Comparison of ENCODE assay signal across 7 mouse cellular contexts in the genomic region with DNA sequence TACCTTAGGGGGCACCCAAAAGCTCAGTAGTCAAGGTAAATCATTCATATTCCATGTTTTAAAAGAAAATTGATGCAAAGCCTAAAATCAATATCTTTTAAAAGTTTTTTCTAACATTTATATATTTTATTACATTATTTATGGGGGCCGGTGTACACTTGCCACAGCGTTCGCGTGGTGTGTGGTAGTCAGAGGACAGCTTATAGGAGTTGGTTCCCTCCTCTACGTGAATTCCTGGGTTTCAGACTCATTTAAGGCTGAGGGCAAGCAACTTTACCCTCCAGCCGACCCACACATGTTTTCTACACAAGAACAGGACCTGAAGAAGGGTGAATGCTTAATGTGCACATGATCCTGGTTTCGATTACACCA. TPM values are rescaled to one million over a fixed set of nuclear protein-coding genes. Genes with fewer than 3 reads are reported as not detected.
A peak's percentile ranks its signal among the peaks of the same experiment; 100 is the strongest.
DNase-seq lines count a peak whose midpoint lies in the region; ATAC-seq and TF ChIP-seq lines count a peak whose summit lies in the region.

No protein-coding gene starts in this region.

- H3K9ac ChIP-seq in neural tube, embryonic 11.5 days (ENCODE audit: low read length) = no peak overlapping the region
- H3K9ac ChIP-seq in forebrain, embryonic 12.5 days = peak overlapping the region; percentile 54; the same call in 1 of the 2 replicates
- H3K9ac ChIP-seq in limb, embryonic 14.5 days (ENCODE audit: low read depth, low read length, severe bottlenecking) = peak overlapping the region; percentile 60
- peak overlapping the region; percentile 53 for H3K9ac ChIP-seq in stomach, embryonic 16.5 days (ENCODE audit: low read length)

- TF ChIP-seq POLR2A in limb, embryonic 14.5 days (IDR thresholded peaks at IDR 0.05; ENCODE audit: borderline replicate concordance, extremely low read depth, insufficient read depth, insufficient read length) = no peak

- no peaks in the 10 kb centered on the region for H3K9me3 ChIP-seq in neural tube, embryonic 11.5 days (ENCODE audit: control insufficient read depth, low read length)
- no peaks in the 10 kb centered on the region for H3K9me3 ChIP-seq in forebrain, embryonic 12.5 days
- H3K9me3 ChIP-seq in limb, embryonic 14.5 days (ENCODE audit: control insufficient read depth, low read length) = no peaks in the 10 kb centered on the region
- H3K9me3 ChIP-seq in stomach, embryonic 16.5 days (replicated peaks; ENCODE audit: control insufficient read depth, low read length) = no peaks in the 10 kb centered on the region

- DNase-seq in neural tube, embryonic 11.5 days (ENCODE audit: low spot score) = no peak
- no peak for DNase-seq in neural tube, embryonic 10.5 days (ENCODE audit: extremely low spot score, low spot score)
- no peak for DNase-seq in limb, embryonic 14.5 days (ENCODE audit: low spot score)
- no peak for DNase-seq in testis, postnatal 10 days (ENCODE audit: low spot score)

- H3K4me3 ChIP-seq in neural tube, embryonic 11.5 days (ENCODE audit: low read depth, low read length) = peak overlapping the region; percentile 39
- peak overlapping the region; percentile 51 for H3K4me3 ChIP-seq in forebrain, embryonic 12.5 days (replicated peaks)
- peak overlapping the region; percentile 59 for H3K4me3 ChIP-seq in limb, embryonic 14.5 days (replicated peaks; ENCODE audit: low read length)
- peak overlapping the region; percentile 48 for H3K4me3 ChIP-seq in stomach, embryonic 16.5 days (replicated peaks; ENCODE audit: low read length)

- no peaks in the 10 kb centered on the region for H3K27me3 ChIP-seq in neural tube, embryonic 11.5 days (ENCODE audit: control insufficient read depth, insufficient read depth, low read length)
- H3K27me3 ChIP-seq in forebrain, embryonic 12.5 days = no peaks in the 10 kb centered on the region
- H3K27me3 ChIP-seq in limb, embryonic 14.5 days (ENCODE audit: control insufficient read depth, insufficient read depth, low read length) = no peaks in the 10 kb centered on the region
- H3K27me3 ChIP-seq in stomach, embryonic 16.5 days (ENCODE audit: control insufficient read depth, insufficient read depth, low read length) = no peaks in the 10 kb centered on the region

- no peaks in the 10 kb centered on the region; the same call in 1 of the 2 replicates for H3K36me3 ChIP-seq in neural tube, embryonic 11.5 days (ENCODE audit: control insufficient read depth, insufficient read depth, low read length)
- H3K36me3 ChIP-seq in forebrain, embryonic 12.5 days (replicated peaks) = no peaks in the 10 kb centered on the region
- no peaks in the 10 kb centered on the region for H3K36me3 ChIP-seq in limb, embryonic 14.5 days (ENCODE audit: control insufficient read depth, insufficient read depth, low read length)
- H3K36me3 ChIP-seq in stomach, embryonic 16.5 days (ENCODE audit: control insufficient read depth, insufficient read depth, low read length) = no peaks in the 10 kb centered on the region

- peak overlapping the region; percentile 37 for H3K4me2 ChIP-seq in neural tube, embryonic 11.5 days (ENCODE audit: low read depth)
- peak overlapping the region; percentile 73 for H3K4me2 ChIP-seq in forebrain, embryonic 12.5 days
- peak overlapping the region; percentile 62 for H3K4me2 ChIP-seq in limb, embryonic 14.5 days (replicated peaks; ENCODE audit: low read depth, low read length, severe bottlenecking)
- H3K4me2 ChIP-seq in stomach, embryonic 16.5 days (ENCODE audit: low read depth, low read length) = peak overlapping the region; percentile 51

- H3K27ac ChIP-seq in neural tube, embryonic 11.5 days (ENCODE audit: low read depth, low read length) = no peak overlapping the region
- H3K27ac ChIP-seq in forebrain, embryonic 12.5 days = peak overlapping the region; percentile 90; the same call in 1 of the 2 replicates
- H3K27ac ChIP-seq in limb, embryonic 14.5 days (replicated peaks; ENCODE audit: low read depth, low read length) = peak overlapping the region; percentile 75
- peak overlapping the region; percentile 64 for H3K27ac ChIP-seq in stomach, embryonic 16.5 days (ENCODE audit: low read length)

- 20% methylated on average over 7 of the region's 7 CpGs for WGBS in neural tube, embryonic 11.5 days
- WGBS in forebrain, embryonic 12.5 days = 26% methylated on average over 7 of the region's 7 CpGs
- 17% methylated on average over 7 of the region's 7 CpGs for WGBS in limb, embryonic 14.5 days
- 21% methylated on average over 7 of the region's 7 CpGs for WGBS in stomach, embryonic 16.5 days

- peaks cover 8% of the 10 kb centered on the region for H3K4me1 ChIP-seq in neural tube, embryonic 11.5 days (ENCODE audit: control insufficient read depth, insufficient read depth, low read length)
- peaks cover 22% of the 10 kb centered on the region for H3K4me1 ChIP-seq in forebrain, embryonic 12.5 days
- peaks cover 14% of the 10 kb centered on the region for H3K4me1 ChIP-seq in limb, embryonic 14.5 days (ENCODE audit: control insufficient read depth, insufficient read depth, low read length)
- H3K4me1 ChIP-seq in stomach, embryonic 16.5 days (ENCODE audit: control insufficient read depth, insufficient read depth, low read length) = peaks cover 8% of the 10 kb centered on the region; the same call in 1 of the 2 replicates

- ATAC-seq in neural tube, embryonic 11.5 days (ENCODE audit: insufficient read depth, low FRiP score, low TSS enrichment) = no peak
- no peak for ATAC-seq in forebrain, embryonic 12.5 days (ENCODE audit: low FRiP score)
- ATAC-seq in limb, embryonic 14.5 days (ENCODE audit: low FRiP score, low read depth) = no peak
- ATAC-seq in stomach, embryonic 16.5 days (ENCODE audit: insufficient read depth, low FRiP score) = no peak
- ATAC-seq in monocyte, adult 5-6 weeks (replicated peaks; ENCODE audit: insufficient number of reproducible peaks, low FRiP score, low TSS enrichment, poor library complexity, severe bottlenecking) = no peak

RNA-seq across cellular contexts. Expression of gene Fdxr, which starts 0.7 kb away (rescaled TPM):
- 14.0 and 15.1 TPM in 2 replicates for polyA plus RNA-seq in neural tube, embryonic 11.5 days (2014; fragmentation: Nextera tagmentation; extraction: Ambion mirVana)
- 16.9 and 17.4 TPM in 2 replicates for polyA plus RNA-seq in forebrain, embryonic 12.5 days (2016; fragmentation: Nextera tagmentation; extraction: Ambion mirVana)
- polyA plus RNA-seq in limb, embryonic 14.5 days (2012; rRNA removed) = 16.8 and 21.8 TPM in 2 replicates
- polyA plus RNA-seq in limb, embryonic 14.5 days (2014; fragmentation: Nextera tagmentation; extraction: Ambion mirVana) = 11.5 and 13.0 TPM in 2 replicates
- polyA plus RNA-seq in stomach, embryonic 16.5 days (2015; fragmentation: Nextera tagmentation; extraction: Ambion mirVana) = 15.4 and 15.9 TPM in 2 replicates
- total RNA-seq in monocyte, adult 5-6 weeks (2017) = 8.4 to 14.8 TPM (median 11.7 TPM) in 3 replicates

RNA-seq across cellular contexts. Expression of gene Grin2c, which starts 10.5 kb away (rescaled TPM):
- polyA plus RNA-seq in neural tube, embryonic 11.5 days (2014; fragmentation: Nextera tagmentation; extraction: Ambion mirVana) = 0.57 and 0.85 TPM in 2 replicates
- polyA plus RNA-seq in forebrain, embryonic 12.5 days (2016; fragmentation: Nextera tagmentation; extraction: Ambion mirVana) = 0.08 TPM in 1 of 2 replicates, not detected in the other
- 0.20 and 0.21 TPM in 2 replicates for polyA plus RNA-seq in limb, embryonic 14.5 days (2012; rRNA removed)
- polyA plus RNA-seq in limb, embryonic 14.5 days (2014; fragmentation: Nextera tagmentation; extraction: Ambion mirVana) = not detected in 2 replicates
- not detected in 2 replicates for polyA plus RNA-seq in stomach, embryonic 16.5 days (2015; fragmentation: Nextera tagmentation; extraction: Ambion mirVana)
- total RNA-seq in monocyte, adult 5-6 weeks (2017) = not detected in 3 replicates

RNA-seq across cellular contexts. Expression of gene Fads6, which starts 19.9 kb away (rescaled TPM):
- polyA plus RNA-seq in neural tube, embryonic 11.5 days (2014; fragmentation: Nextera tagmentation; extraction: Ambion mirVana) = 0.18 and 0.24 TPM in 2 replicates
- polyA plus RNA-seq in forebrain, embryonic 12.5 days (2016; fragmentation: Nextera tagmentation; extraction: Ambion mirVana) = 0.26 and 0.37 TPM in 2 replicates
- polyA plus RNA-seq in limb, embryonic 14.5 days (2012; rRNA removed) = 0.35 and 0.40 TPM in 2 replicates
- 0.12 TPM in 1 of 2 replicates, not detected in the other for polyA plus RNA-seq in limb, embryonic 14.5 days (2014; fragmentation: Nextera tagmentation; extraction: Ambion mirVana)
- 1.6 and 1.7 TPM in 2 replicates for polyA plus RNA-seq in stomach, embryonic 16.5 days (2015; fragmentation: Nextera tagmentation; extraction: Ambion mirVana)
- 0.11 to 0.78 TPM (median 0.38 TPM) in 3 replicates for total RNA-seq in monocyte, adult 5-6 weeks (2017)

RNA-seq across cellular contexts. Expression of gene Otop2, which starts 29.4 kb away (rescaled TPM):
- not detected in 2 replicates for polyA plus RNA-seq in neural tube, embryonic 11.5 days (2014; fragmentation: Nextera tagmentation; extraction: Ambion mirVana)
- polyA plus RNA-seq in forebrain, embryonic 12.5 days (2016; fragmentation: Nextera tagmentation; extraction: Ambion mirVana) = not detected in 2 replicates
- polyA plus RNA-seq in limb, embryonic 14.5 days (2012; rRNA removed) = 0.29 and 0.44 TPM in 2 replicates
- 0.08 and 0.19 TPM in 2 replicates for polyA plus RNA-seq in limb, embryonic 14.5 days (2014; fragmentation: Nextera tagmentation; extraction: Ambion mirVana)
- 1.9 and 2.5 TPM in 2 replicates for polyA plus RNA-seq in stomach, embryonic 16.5 days (2015; fragmentation: Nextera tagmentation; extraction: Ambion mirVana)
- total RNA-seq in monocyte, adult 5-6 weeks (2017) = not detected in 3 replicates

RNA-seq across cellular contexts. Expression of gene Ush1g, which starts 44.3 kb away (rescaled TPM):
- 0.12 TPM in 1 of 2 replicates, not detected in the other for polyA plus RNA-seq in neural tube, embryonic 11.5 days (2014; fragmentation: Nextera tagmentation; extraction: Ambion mirVana)
- not detected in 2 replicates for polyA plus RNA-seq in forebrain, embryonic 12.5 days (2016; fragmentation: Nextera tagmentation; extraction: Ambion mirVana)
- not detected in 2 replicates for polyA plus RNA-seq in limb, embryonic 14.5 days (2012; rRNA removed)
- polyA plus RNA-seq in limb, embryonic 14.5 days (2014; fragmentation: Nextera tagmentation; extraction: Ambion mirVana) = not detected in 2 replicates
- polyA plus RNA-seq in stomach, embryonic 16.5 days (2015; fragmentation: Nextera tagmentation; extraction: Ambion mirVana) = 0.62 and 0.76 TPM in 2 replicates
- total RNA-seq in monocyte, adult 5-6 weeks (2017) = not detected in 3 replicates
